Mouse (Mus musculus) thymus, adult 2 months (tissue): ENCODE measurements around the gene Olfr370.

ENCODE experiments used
- CTCF ChIP-seq: fragments of 200-500 bp; IDR thresholded peaks from 2 replicates; pipeline ENCODE4 v1.5.1; 2012; ENCODE audit warnings: mild to moderate bottlenecking, control low read depth, low read length, moderate library complexity, borderline replicate concordance; ENCODE audit not compliant: control insufficient read depth, poor library complexity, insufficient read depth; ENCODE audit errors: extremely low read depth
- POLR2A ChIP-seq: fragments of 200-500 bp; IDR thresholded peaks from 2 replicates; pipeline ENCODE4 v1.6.1; 2012; ENCODE audit warnings: mild to moderate bottlenecking, low read length, control low read depth, moderate library complexity; ENCODE audit not compliant: control insufficient read depth, poor library complexity, insufficient read depth; ENCODE audit errors: extremely low read depth

- no peak for TF ChIP-seq CTCF
- TF ChIP-seq POLR2A: peak; percentile 48
Observed at GRCm38 (mm10) chr8:83573140-83573875, 37.7 kb downstream of the Olfr370 start.
